Mouse (Mus musculus): ENCODE measurements around the gene Cenpf. TPM values are rescaled to one million over a fixed set of nuclear protein-coding genes. Genes with fewer than 3 reads are reported as not detected.

Gene Cenpf
- polyA plus RNA-seq, 1 experiment = 169 TPM

DNA sequence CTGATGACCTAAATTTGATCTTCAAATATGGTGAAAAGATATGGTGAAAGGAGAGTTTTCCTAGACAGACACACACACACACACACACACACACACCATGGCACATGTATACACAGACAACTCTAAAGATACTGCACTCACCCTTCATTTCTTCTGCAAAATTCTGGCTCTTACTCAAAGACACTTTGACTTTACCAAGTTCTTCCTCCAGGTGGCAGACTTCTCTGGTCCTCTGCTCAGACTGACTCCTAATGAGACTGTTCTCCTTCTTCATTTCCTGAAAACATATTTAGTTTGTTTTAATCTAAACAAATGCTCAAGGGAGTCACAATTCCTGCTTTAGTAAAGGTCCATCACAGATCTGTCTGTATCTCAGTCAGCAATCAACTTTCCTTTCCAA is 26.0 kb downstream of the Cenpf start:
- H3K4me1 ChIP-seq (ENCODE audit: control insufficient read depth, insufficient read depth, low read length) = peaks cover 1% of the 10 kb centered on the region
- TF ChIP-seq POLR2A (IDR thresholded peaks at IDR 0.05; ENCODE audit: insufficient read depth, low read length) (no peak), EP300 (IDR thresholded peaks at IDR 0.05; ENCODE audit: insufficient read depth, low read depth, low read length) (no peak), CTCF (IDR thresholded peaks at IDR 0.05; ENCODE audit: low read depth, low read length) (no peak)
- H3K9ac ChIP-seq (ENCODE audit: low read depth, poor library complexity, severe bottlenecking) = no peak overlapping the region
- H3K36me3 ChIP-seq (ENCODE audit: control insufficient read depth, insufficient read depth, low read length, poor library complexity, severe bottlenecking) = peaks cover 65% of the 10 kb centered on the region
- H3K27ac ChIP-seq (ENCODE audit: insufficient read depth, low read length) = no peak overlapping the region
- no peaks in the 10 kb centered on the region for H3K27me3 ChIP-seq (ENCODE audit: control insufficient read depth, insufficient read depth, low read length, poor library complexity, severe bottlenecking)
- H3K4me3 ChIP-seq (ENCODE audit: low read depth, low read length) = no peak overlapping the region
- H3K9me3 ChIP-seq (replicated peaks; ENCODE audit: control insufficient read depth, insufficient read depth, low read length, poor library complexity, severe bottlenecking) = no peaks in the 10 kb centered on the region

- no peak overlapping the region for H3K27ac ChIP-seq (ENCODE audit: insufficient read depth, low read length)
- H3K4me1 ChIP-seq (ENCODE audit: control insufficient read depth, insufficient read depth, low read length) = no peaks in the 10 kb centered on the region
- no peak overlapping the region for H3K4me3 ChIP-seq (ENCODE audit: low read depth, low read length)
- H3K27me3 ChIP-seq (ENCODE audit: control insufficient read depth, insufficient read depth, low read length, poor library complexity, severe bottlenecking) = no peaks in the 10 kb centered on the region
- peaks cover 71% of the 10 kb centered on the region for H3K36me3 ChIP-seq (ENCODE audit: control insufficient read depth, insufficient read depth, low read length, poor library complexity, severe bottlenecking)
- no peak for TF ChIP-seq CTCF (IDR thresholded peaks at IDR 0.05; ENCODE audit: low read depth, low read length)
- TF ChIP-seq POLR2A (IDR thresholded peaks at IDR 0.05; ENCODE audit: insufficient read depth, low read length) = no peak
- TF ChIP-seq EP300 (IDR thresholded peaks at IDR 0.05; ENCODE audit: insufficient read depth, low read depth, low read length) = no peak
- H3K9ac ChIP-seq (ENCODE audit: low read depth, poor library complexity, severe bottlenecking) = no peak overlapping the region
- no peaks in the 10 kb centered on the region for H3K9me3 ChIP-seq (replicated peaks; ENCODE audit: control insufficient read depth, insufficient read depth, low read length, poor library complexity, severe bottlenecking)
Observed at GRCm38 (mm10) chr1:189657406-189657805, 30.5 kb downstream of the Cenpf start.

DNA sequence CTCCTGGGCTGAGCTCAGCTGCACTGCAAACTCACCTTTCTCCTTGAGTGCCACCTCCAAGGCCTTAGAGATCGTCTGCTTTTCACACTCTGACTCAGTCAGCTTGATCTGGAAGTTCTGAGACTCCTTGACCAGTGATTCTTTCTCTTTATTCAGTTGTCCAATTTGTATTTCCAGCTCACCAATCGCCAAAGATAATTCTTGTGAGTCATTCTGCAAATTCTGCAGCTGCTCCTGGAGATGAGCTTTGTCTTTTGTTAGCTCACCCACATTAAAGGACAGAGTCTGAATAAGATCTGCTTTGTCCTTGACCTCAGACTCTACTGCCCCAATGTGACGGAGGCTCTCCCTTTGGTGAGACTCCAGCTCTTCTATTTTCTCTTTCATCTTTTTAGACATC is 34.1 kb downstream of the Cenpf start:
- H3K9me3 ChIP-seq (replicated peaks; ENCODE audit: control insufficient read depth, insufficient read depth, low read length, poor library complexity, severe bottlenecking) = no peaks in the 10 kb centered on the region
- H3K27me3 ChIP-seq (ENCODE audit: control insufficient read depth, insufficient read depth, low read length, poor library complexity, severe bottlenecking) = no peaks in the 10 kb centered on the region
- no peak overlapping the region for H3K9ac ChIP-seq (ENCODE audit: low read depth, poor library complexity, severe bottlenecking)
- H3K36me3 ChIP-seq (ENCODE audit: control insufficient read depth, insufficient read depth, low read length, poor library complexity, severe bottlenecking) = peaks cover 76% of the 10 kb centered on the region
- H3K4me3 ChIP-seq (ENCODE audit: low read depth, low read length) = no peak overlapping the region
- no peaks in the 10 kb centered on the region for H3K4me1 ChIP-seq (ENCODE audit: control insufficient read depth, insufficient read depth, low read length)
- TF ChIP-seq CTCF (IDR thresholded peaks at IDR 0.05; ENCODE audit: low read depth, low read length) (no peak), POLR2A (IDR thresholded peaks at IDR 0.05; ENCODE audit: insufficient read depth, low read length) (no peak)
- H3K27ac ChIP-seq (ENCODE audit: insufficient read depth, low read length) = no peak overlapping the region

DNA sequence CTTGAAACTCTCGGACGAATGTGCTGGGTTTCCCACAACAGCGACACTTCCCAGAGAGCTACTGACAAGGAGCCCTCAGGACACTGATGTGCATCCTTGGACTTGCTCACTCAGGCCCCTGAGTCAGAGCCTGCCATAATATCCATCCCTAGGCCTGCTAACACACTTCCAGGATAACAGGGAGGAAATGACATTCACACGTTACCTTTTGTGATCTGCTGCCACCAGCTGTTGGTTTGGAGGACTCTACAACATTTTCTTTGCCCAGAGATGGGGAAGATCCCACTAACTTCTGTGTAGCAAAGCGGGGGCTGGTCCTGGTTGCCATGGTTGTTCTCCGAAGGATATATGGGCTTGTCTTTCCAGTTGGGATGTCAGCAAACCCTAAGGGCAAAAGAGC is 41.3 kb downstream of the Cenpf start:
- Histone ChIP-seq H3K9ac (ENCODE audit: low read depth, poor library complexity, severe bottlenecking) (no peak overlapping the region), H3K27me3 (ENCODE audit: control insufficient read depth, insufficient read depth, low read length, poor library complexity, severe bottlenecking) (no peaks in the 10 kb centered on the region), H3K4me3 (ENCODE audit: low read depth, low read length) (no peak overlapping the region), H3K27ac (ENCODE audit: insufficient read depth, low read length) (no peak overlapping the region), H3K4me1 (ENCODE audit: control insufficient read depth, insufficient read depth, low read length) (no peaks in the 10 kb centered on the region), H3K9me3 (replicated peaks; ENCODE audit: control insufficient read depth, insufficient read depth, low read length, poor library complexity, severe bottlenecking) (no peaks in the 10 kb centered on the region), H3K36me3 (ENCODE audit: control insufficient read depth, insufficient read depth, low read length, poor library complexity, severe bottlenecking) (peaks cover 84% of the 10 kb centered on the region)
- TF ChIP-seq CTCF (IDR thresholded peaks at IDR 0.05; ENCODE audit: low read depth, low read length) (no peak), POLR2A (IDR thresholded peaks at IDR 0.05; ENCODE audit: insufficient read depth, low read length) (no peak), EP300 (IDR thresholded peaks at IDR 0.05; ENCODE audit: insufficient read depth, low read depth, low read length) (no peak)

GRCm38 (mm10) chr1:189645371-189645770 is 42.5 kb downstream of the Cenpf start:
- H3K9me3 ChIP-seq (replicated peaks; ENCODE audit: control insufficient read depth, insufficient read depth, low read length, poor library complexity, severe bottlenecking) = no peaks in the 10 kb centered on the region
- no peak for TF ChIP-seq POLR2A (IDR thresholded peaks at IDR 0.05; ENCODE audit: insufficient read depth, low read length)
- TF ChIP-seq EP300 (IDR thresholded peaks at IDR 0.05; ENCODE audit: insufficient read depth, low read depth, low read length) = no peak
- no peak for TF ChIP-seq CTCF (IDR thresholded peaks at IDR 0.05; ENCODE audit: low read depth, low read length)

DNA sequence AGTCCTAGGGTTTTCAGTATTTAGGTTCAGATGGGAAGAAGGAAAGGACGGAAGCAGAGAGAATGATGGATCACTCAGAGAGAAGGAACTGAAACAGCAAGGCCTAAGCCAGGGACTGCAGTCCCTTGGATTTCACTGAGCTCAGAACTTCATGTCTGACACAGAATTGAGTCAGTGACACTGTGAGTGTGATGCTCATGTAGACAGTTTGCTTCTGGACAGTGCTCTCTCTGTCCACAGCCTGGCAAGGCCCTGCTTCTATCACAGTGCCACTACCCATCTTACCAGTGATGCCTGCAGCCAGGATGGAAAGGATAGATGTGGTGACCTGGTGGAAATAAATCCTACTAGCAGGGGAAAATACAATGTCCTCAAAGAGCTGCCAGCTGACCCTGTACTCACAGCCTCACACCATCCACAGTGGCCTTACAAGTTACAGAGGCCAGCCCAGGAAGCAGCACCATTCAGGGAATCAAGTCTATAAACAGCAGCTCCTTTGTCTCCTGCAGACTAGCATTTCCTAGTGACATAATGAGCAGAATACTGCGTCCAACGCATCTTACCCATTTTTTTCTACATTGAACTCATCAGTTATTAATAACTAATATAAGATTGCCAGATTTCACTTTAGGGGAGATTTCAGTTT is 43.1 kb downstream of the Cenpf start:
- Histone ChIP-seq H3K27ac (ENCODE audit: insufficient read depth, low read length) (no peak overlapping the region), H3K4me3 (ENCODE audit: low read depth, low read length) (no peak overlapping the region), H3K9ac (ENCODE audit: low read depth, poor library complexity, severe bottlenecking) (no peak overlapping the region), H3K9me3 (replicated peaks; ENCODE audit: control insufficient read depth, insufficient read depth, low read length, poor library complexity, severe bottlenecking) (no peaks in the 10 kb centered on the region), H3K4me1 (ENCODE audit: control insufficient read depth, insufficient read depth, low read length) (no peaks in the 10 kb centered on the region), H3K36me3 (ENCODE audit: control insufficient read depth, insufficient read depth, low read length, poor library complexity, severe bottlenecking) (peaks cover 77% of the 10 kb centered on the region), H3K27me3 (ENCODE audit: control insufficient read depth, insufficient read depth, low read length, poor library complexity, severe bottlenecking) (no peaks in the 10 kb centered on the region)
- TF ChIP-seq EP300 (IDR thresholded peaks at IDR 0.05; ENCODE audit: insufficient read depth, low read depth, low read length) (no peak), CTCF (IDR thresholded peaks at IDR 0.05; ENCODE audit: low read depth, low read length) (no peak), POLR2A (IDR thresholded peaks at IDR 0.05; ENCODE audit: insufficient read depth, low read length) (no peak)

More at GRCm38 (mm10) chr1:189645371-189645770, 42.5 kb downstream of the Cenpf start:
- Histone ChIP-seq H3K4me1 (ENCODE audit: control insufficient read depth, insufficient read depth, low read length) (no peaks in the 10 kb centered on the region), H3K4me3 (ENCODE audit: low read depth, low read length) (no peak overlapping the region), H3K27ac (ENCODE audit: insufficient read depth, low read length) (no peak overlapping the region), H3K36me3 (ENCODE audit: control insufficient read depth, insufficient read depth, low read length, poor library complexity, severe bottlenecking) (peaks cover 78% of the 10 kb centered on the region), H3K9ac (ENCODE audit: low read depth, poor library complexity, severe bottlenecking) (no peak overlapping the region), H3K27me3 (ENCODE audit: control insufficient read depth, insufficient read depth, low read length, poor library complexity, severe bottlenecking) (no peaks in the 10 kb centered on the region)

Data from ES-Bruce4 (cell line).